In the genomic region with DNA sequence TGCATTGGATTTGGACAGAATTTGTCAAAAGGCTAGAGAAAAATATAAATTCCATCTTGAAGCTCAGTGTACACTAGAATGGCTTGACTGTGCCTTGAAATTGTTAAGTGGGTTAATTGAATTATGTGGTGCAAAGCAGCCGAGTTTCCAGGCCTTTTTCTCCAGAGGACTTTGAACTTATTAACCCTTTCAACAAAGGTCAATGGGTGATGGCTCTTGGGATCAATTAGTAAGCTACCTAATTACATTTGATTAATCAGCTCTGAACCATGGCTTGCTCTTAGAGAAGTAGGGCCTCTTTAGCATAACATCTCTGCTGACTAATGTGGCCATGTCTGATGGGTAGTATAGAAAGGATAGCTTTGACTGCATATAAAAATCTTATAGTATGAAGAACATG, we compare ENCODE assay signal across 26 mouse cellular contexts.
DNase-seq lines count a peak whose midpoint lies in the region; ATAC-seq and TF ChIP-seq lines count a peak whose summit lies in the region.
"Had no signal": no experiment of that assay in that cellular context is flagged by ENCODE, and none has a peak within 500 bp of the region (broad histone marks: within the 10 kb centered on the region; RNA-seq: fewer than 3 reads in every experiment).

No protein-coding gene starts in this region.

- no peaks in the 10 kb centered on the region for H3K4me1 ChIP-seq in hindbrain, embryonic 11.5 days (replicated peaks; ENCODE audit: control insufficient read depth, insufficient read depth, low read length)
- H3K4me1 ChIP-seq in hindbrain, embryonic 14.5 days (replicated peaks; ENCODE audit: control insufficient read depth, insufficient read depth, low read length): no peaks in the 10 kb centered on the region
- H3K4me1 ChIP-seq: hindbrain, embryonic 13.5 days had no signal

- no peak overlapping the region for H3K4me2 ChIP-seq in hindbrain, embryonic 11.5 days (replicated peaks; ENCODE audit: low read depth, low read length)
- H3K4me2 ChIP-seq in hindbrain, embryonic 14.5 days (replicated peaks): no peak overlapping the region
- H3K4me2 ChIP-seq: heart, embryonic 11.5 days; hindbrain, embryonic 13.5 days had no signal

- H3K27me3 ChIP-seq in hindbrain, embryonic 11.5 days (ENCODE audit: control insufficient read depth, insufficient read depth, low read length): no peaks in the 10 kb centered on the region
- no peaks in the 10 kb centered on the region for H3K27me3 ChIP-seq in hindbrain, embryonic 14.5 days (ENCODE audit: control insufficient read depth, insufficient read depth, low read length)
- H3K27me3 ChIP-seq: CH12.LX; hindbrain, embryonic 13.5 days; Patski had no signal

- H3K9me3 ChIP-seq in hindbrain, embryonic 11.5 days (ENCODE audit: control insufficient read depth, low read length): no peaks in the 10 kb centered on the region
- no peaks in the 10 kb centered on the region for H3K9me3 ChIP-seq in hindbrain, embryonic 14.5 days (ENCODE audit: control insufficient read depth, low read length)
- H3K9me3 ChIP-seq: G1E; hindbrain, embryonic 13.5 days had no signal

- H3K27ac ChIP-seq in hindbrain, embryonic 11.5 days (ENCODE audit: low read depth, low read length): no peak overlapping the region
- H3K27ac ChIP-seq in hindbrain, embryonic 14.5 days: no peak overlapping the region
- no peak overlapping the region for H3K27ac ChIP-seq in layer of hippocampus, adult 2 months
- H3K27ac ChIP-seq: gastrocnemius, adult 2 months; hindbrain, embryonic 13.5 days; hindbrain, postnatal 0 days had no signal

- H3K9ac ChIP-seq in hindbrain, embryonic 11.5 days (ENCODE audit: low read depth, low read length): no peak overlapping the region
- H3K9ac ChIP-seq in hindbrain, embryonic 14.5 days: no peak overlapping the region
- H3K9ac ChIP-seq: forebrain, postnatal 0 days; hindbrain, embryonic 13.5 days had no signal

- ATAC-seq in hindbrain, embryonic 11.5 days (ENCODE audit: low FRiP score): no peak
- no peak for ATAC-seq in hindbrain, embryonic 14.5 days (ENCODE audit: low FRiP score)
- ATAC-seq: forebrain, embryonic 14.5 days; forebrain, postnatal 0 days; hindbrain, postnatal 0 days; inflammation-experienced regulatory T-cells, adult 6 months; Patski had no signal

- no peak for TF ChIP-seq CTCF in brain, embryonic 14.5 days (IDR thresholded peaks at IDR 0.05; ENCODE audit: borderline replicate concordance, extremely low read depth, insufficient read depth, insufficient read length)
- no peak for TF ChIP-seq CTCF in layer of hippocampus, adult 2 months (conservative IDR thresholded peaks at IDR 0.05)

- WGBS in hindbrain, embryonic 11.5 days: 23% methylated on average over 1 of the region's 1 CpGs
- 13% methylated on average over 1 of the region's 1 CpGs for WGBS in hindbrain, embryonic 14.5 days

- peak; percentile 25 for DNase-seq in hindbrain, embryonic 11.5 days (ENCODE audit: low spot score)
- DNase-seq in hindbrain, embryonic 14.5 days (ENCODE audit: low spot score): no peak
- DNase-seq in brain, embryonic 14.5 days (ENCODE audit: low read depth): peak; percentile 22
- peak; percentile 0 for DNase-seq in embryo, embryonic 11 days
- DNase-seq in retina, postnatal 1 day: peak; percentile 62
- no peak for DNase-seq in layer of hippocampus, adult 2 months (ENCODE audit: low spot score in 2 of 2)
- no peak for DNase-seq in kidney, adult 11 months
- DNase-seq: adrenal gland, postnatal 10 days; adrenal gland, postnatal 36 days; B cell, adult 2 months; cerebellum, adult 11 months; cerebellum, adult 2 months; cerebellum, adult 9-11 months; cerebellum, postnatal 36 days; forebrain, postnatal 0 days; gastrocnemius, adult 2 months; gastrocnemius, postnatal 14 days; heart, adult 11 months had no signal

- H3K4me3 ChIP-seq in hindbrain, embryonic 11.5 days (ENCODE audit: low read depth, low read length): no peak overlapping the region
- no peak overlapping the region for H3K4me3 ChIP-seq in hindbrain, embryonic 14.5 days (replicated peaks; ENCODE audit: low read length)
- H3K4me3 ChIP-seq in layer of hippocampus, adult 2 months: no peak overlapping the region
- H3K4me3 ChIP-seq: gastrocnemius, adult 2 months; hindbrain, embryonic 13.5 days had no signal

- no peaks in the 10 kb centered on the region for H3K36me3 ChIP-seq in hindbrain, embryonic 11.5 days (ENCODE audit: control insufficient read depth, insufficient read depth, low read length)
- H3K36me3 ChIP-seq in hindbrain, embryonic 14.5 days (replicated peaks; ENCODE audit: control insufficient read depth, insufficient read depth): no peaks in the 10 kb centered on the region
- H3K36me3 ChIP-seq: G1E; hindbrain, embryonic 13.5 days had no signal

- no peak for TF ChIP-seq POLR2A in brain, embryonic 14.5 days (IDR thresholded peaks at IDR 0.05; ENCODE audit: borderline replicate concordance, extremely low read depth, insufficient read depth, insufficient read length, poor library complexity, severe bottlenecking)

Comparison
In these comparisons a context has a peak if more than half of its experiments do, and no peak if none do; other contexts are left out.
1. DNase-seq: peak in hindbrain, embryonic 11.5 days (single experiment), brain, embryonic 14.5 days (single experiment), embryo, embryonic 11 days (single experiment) and retina, postnatal 1 day (single experiment); none in hindbrain, embryonic 14.5 days (single experiment), layer of hippocampus, adult 2 months (0 of 2) and kidney, adult 11 months (single experiment).